Mouse (Mus musculus) heart, postnatal 0 days (tissue): ENCODE data around the gene Dkkl1. TPM values are rescaled to one million over a fixed set of nuclear protein-coding genes. Genes with fewer than 3 reads are reported as not detected.
A peak's percentile ranks its signal among the peaks of the same experiment; 100 is the strongest.

Experiments used
- ATAC-seq: fragments of 200-750 bp; cut with Nextera tagmentation; 2 replicates; pipeline ENCODE4 v1.8.0; 2017; ENCODE audit warnings: low read depth, moderate number of reproducible peaks, moderate library complexity; ENCODE audit not compliant: insufficient read depth
- DNase-seq: peaks from one replicate; pipeline ENCODE4 v3.0.0-alpha.2; 2016; ENCODE audit warnings: low spot score
- H3K27ac ChIP-seq: fragments of 300-500 bp; sonication (generic); 2 replicates; pipeline ENCODE4 v1.5.1; 2014; ENCODE audit warnings: low read depth, mild to moderate bottlenecking
- H3K27me3 ChIP-seq: fragments of 300-500 bp; sonication (generic); 2 replicates; pipeline ENCODE4 v1.6.1; 2014; ENCODE audit warnings: low read length, mixed read lengths; ENCODE audit not compliant: control insufficient read depth, insufficient read depth
- H3K36me3 ChIP-seq: fragments of 300-500 bp; sonication (generic); replicated peaks from 2 replicates; pipeline ENCODE4 v1.6.1; 2014; ENCODE audit warnings: low read length, mixed read lengths; ENCODE audit not compliant: control insufficient read depth, insufficient read depth
- H3K4me1 ChIP-seq: fragments of 300-500 bp; sonication (generic); 2 replicates; pipeline ENCODE4 v1.6.1; 2014; ENCODE audit warnings: antibody characterized with exemption; ENCODE audit not compliant: control insufficient read depth, insufficient read depth
- H3K4me2 ChIP-seq: fragments of 300-500 bp; sonication (generic); 2 replicates; pipeline ENCODE4 v1.6.1; 2014; ENCODE audit warnings: low read depth, mild to moderate bottlenecking, low read length, moderate library complexity
- H3K4me3 ChIP-seq: fragments of 300-500 bp; sonication (generic); 2 replicates; pipeline ENCODE4 v1.5.1; 2014; ENCODE audit warnings: low read depth, low read length
- H3K9ac ChIP-seq: fragments of 300-500 bp; sonication (generic); replicated peaks from 2 replicates; pipeline ENCODE4 v1.6.1; 2014; ENCODE audit warnings: low read depth, low read length, mixed read lengths
- H3K9me3 ChIP-seq: fragments of 300-500 bp; sonication (generic); replicated peaks from 2 replicates; pipeline ENCODE4 v1.6.1; 2016; ENCODE audit warnings: low read length; ENCODE audit not compliant: control insufficient read depth
- CTCF ChIP-seq: IDR thresholded peaks from 2 replicates; pipeline ENCODE4 v1.5.1; 2016; ENCODE audit warnings: antibody characterized with exemption, control low read depth, low read depth
- EP300 ChIP-seq: IDR thresholded peaks from 2 replicates; pipeline ENCODE4 v1.6.1; 2016; ENCODE audit warnings: antibody characterized with exemption, low read depth
- WGBS: fragments of 180-500 bp; shearing (Covaris S2); extraction: QIAGEN DNeasy Blood & Tissue Kit; methylation state at CpG from one replicate; pipeline ENCODE4 v1.1.7; 2014; 5-methylcytosine and 5-hydroxymethylcytosine counted together
- polyA plus RNA-seq: library from polyadenylated mRNA; unstranded; fragments of >200 nt; fragmentation: Nextera tagmentation; extraction: Ambion mirVana; gene quantifications from 2 replicates; pipeline ENCODE4 v1.2.1, GENCODE M21; 2015
- total RNA-seq: library from RNA; depleted of rRNA; stranded (reverse); fragments of >200 nt; gene quantifications from 2 replicates; pipeline ENCODE4 v1.2.3, GENCODE M21; 2014; ENCODE audit warnings: low replicate concordance

Gene Dkkl1
- total and polyA plus RNA-seq, 2 experiments from 2014 or later, result not detected

DNA sequence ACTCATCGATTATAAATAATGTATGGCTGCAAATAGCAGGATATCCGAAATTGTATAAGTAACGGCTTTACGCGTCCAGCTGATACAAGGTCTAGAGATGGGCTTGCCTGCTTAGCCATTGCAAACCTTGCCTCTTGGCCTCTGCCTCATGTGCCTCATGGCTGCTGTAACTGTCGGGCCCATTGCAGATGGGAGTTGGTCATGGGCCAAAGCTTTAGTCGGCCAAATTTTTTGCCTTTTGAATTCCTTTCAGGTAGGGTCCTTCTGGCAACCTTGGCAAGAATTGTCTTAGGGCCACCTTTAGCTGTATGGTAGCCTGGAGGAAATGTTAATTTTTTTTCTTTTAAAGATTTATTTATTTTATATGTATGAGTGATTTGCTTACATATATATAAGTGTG is 12.9 kb upstream of the Dkkl1 start:
- ATAC-seq (no peak), DNase-seq (peak; percentile 3)
- Histone ChIP-seq H3K36me3 (peaks cover 79% of the 10 kb centered on the region), H3K4me3 (no peak overlapping the region), H3K9me3 (no peaks in the 10 kb centered on the region), H3K4me1 (no peaks in the 10 kb centered on the region), H3K27me3 (no peaks in the 10 kb centered on the region), H3K4me2 (no peak overlapping the region), H3K9ac (no peak overlapping the region), H3K27ac (no peak overlapping the region)
- 90% methylated on average over 7 of the region's 7 CpGs for WGBS
- TF ChIP-seq EP300, result no peak
- no peak for TF ChIP-seq CTCF

DNA sequence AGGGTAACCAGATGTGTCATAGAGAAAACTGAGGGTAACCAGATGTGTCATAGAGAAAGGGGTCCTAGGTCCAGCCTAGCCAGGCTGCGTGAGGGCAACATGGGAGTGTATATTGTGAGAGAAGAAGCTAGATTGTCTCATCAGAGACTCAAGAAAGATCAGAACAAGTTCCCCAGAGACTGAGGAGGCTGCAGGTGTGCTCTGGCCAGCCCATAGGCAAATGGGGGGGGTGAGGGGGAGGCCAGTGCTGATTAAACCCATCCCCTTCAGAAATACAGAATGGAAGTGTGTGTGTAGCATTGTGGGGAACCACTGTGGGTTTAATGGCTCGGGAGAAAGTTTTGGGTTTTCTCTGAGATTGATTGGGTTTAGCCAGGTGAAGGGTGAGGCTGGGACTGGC is 9.7 kb upstream of the Dkkl1 start:
- no peak overlapping the region for H3K4me3 ChIP-seq
- no peak overlapping the region for H3K27ac ChIP-seq
- H3K9ac ChIP-seq, result no peak overlapping the region
- H3K9me3 ChIP-seq, result no peaks in the 10 kb centered on the region
- H3K27me3 ChIP-seq, result no peaks in the 10 kb centered on the region
- ATAC-seq (no peak), DNase-seq (no peak)
- peaks cover 63% of the 10 kb centered on the region for H3K36me3 ChIP-seq
- H3K4me1 ChIP-seq, result no peaks in the 10 kb centered on the region
- WGBS, result 83% methylated on average over 2 of the region's 2 CpGs
- no peak for TF ChIP-seq CTCF
- no peak for TF ChIP-seq EP300
- no peak overlapping the region for H3K4me2 ChIP-seq

- peaks cover 8% of the 10 kb centered on the region; the same call in 1 of the 2 replicates for H3K27me3 ChIP-seq
- no peaks in the 10 kb centered on the region for H3K4me1 ChIP-seq
- peak overlapping the region; percentile 88 for H3K4me2 ChIP-seq
- under 1% methylated on average over 13 of the region's 13 CpGs for WGBS
- H3K9ac ChIP-seq, result peak overlapping the region; percentile 83
- H3K9me3 ChIP-seq, result no peaks in the 10 kb centered on the region
- peaks cover 25% of the 10 kb centered on the region for H3K36me3 ChIP-seq
- peak; percentile 74 for DNase-seq
- H3K4me3 ChIP-seq, result peak overlapping the region; percentile 69
- TF ChIP-seq CTCF (no peak), EP300 (no peak)
- peak overlapping the region; percentile 79 for H3K27ac ChIP-seq
- ATAC-seq, result peak; percentile 76
These were observed 4.7 kb upstream of the Dkkl1 start for GRCm38 (mm10) chr7:45216442-45217183.

GRCm38 (mm10) chr7:45215673-45216441 is 3.9 kb upstream of the Dkkl1 start, which contains the start of gene Tead2:
TSS of gene Tead2 (plus strand) at chr7:45215753.
- H3K4me1 ChIP-seq, result no peaks in the 10 kb centered on the region
- H3K27ac ChIP-seq, result peak within 1 kb of the TSS; percentile 79
- no peaks in the 10 kb centered on the region for H3K9me3 ChIP-seq
- H3K36me3 ChIP-seq, result peaks cover 18% of the 10 kb centered on the region
- peak within 1 kb of the TSS; percentile 88 for H3K4me2 ChIP-seq
- H3K27me3 ChIP-seq, result peaks cover 15% of the 10 kb centered on the region
- WGBS, result 2% methylated on average over 54 of the region's 55 CpGs
- peak within 1 kb of the TSS; percentile 69 for H3K4me3 ChIP-seq
- H3K9ac ChIP-seq, result peak within 1 kb of the TSS; percentile 83
- DNase-seq (peak; percentile 42), ATAC-seq (peak; percentile 62)
- no peak for TF ChIP-seq CTCF
- TF ChIP-seq EP300, result no peak

DNA sequence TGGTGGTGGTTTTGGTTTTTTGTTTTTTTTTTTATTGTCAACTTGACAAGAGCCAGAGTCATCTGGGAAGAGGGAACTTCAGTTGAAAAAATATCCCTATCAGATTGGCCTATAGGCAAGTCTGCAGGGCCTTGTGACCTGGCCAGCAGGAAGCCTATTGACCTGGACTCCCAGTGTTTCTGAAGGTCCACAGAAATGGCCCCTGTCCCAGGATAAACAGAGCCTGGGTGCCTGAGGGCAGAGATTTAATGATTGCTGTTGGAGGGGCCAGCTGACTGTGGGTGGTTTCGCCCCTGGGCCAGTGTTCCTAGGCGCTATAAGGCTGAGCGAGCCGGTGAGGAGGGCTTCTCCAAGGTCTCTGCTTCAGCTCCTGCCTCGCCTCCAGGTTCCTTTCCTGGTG is 1.8 kb upstream of the Dkkl1 start:
- no peak overlapping the region for H3K27ac ChIP-seq
- H3K4me1 ChIP-seq, result no peaks in the 10 kb centered on the region
- ATAC-seq (no peak), DNase-seq (no peak)
- peaks cover 24% of the 10 kb centered on the region for H3K27me3 ChIP-seq
- no peak overlapping the region for H3K4me2 ChIP-seq
- no peak for TF ChIP-seq CTCF
- no peak for TF ChIP-seq EP300
- no peak overlapping the region for H3K9ac ChIP-seq
- no peak overlapping the region for H3K4me3 ChIP-seq
- no peaks in the 10 kb centered on the region for H3K9me3 ChIP-seq
- whole genome bisulfite sequencing, result 80% methylated on average over 5 of the region's 5 CpGs
- peaks cover 9% of the 10 kb centered on the region for H3K36me3 ChIP-seq
